Mouse (Mus musculus) spleen, postnatal 14 days (tissue): ENCODE measurements around the gene Usp10.
A peak's percentile ranks its signal among the peaks of the same experiment; 100 is the strongest.

Experiments used
- DNase-seq, 2 experiments: peaks; one replicate each; pipeline ENCODE4 v3.0.0; 2021 to 2022; ENCODE audit warnings: low spot score in 2 of 2

The Usp10 gene

GRCm38 (mm10) chr8:119915298-119915697 lies 5.1 kb downstream of the Usp10 start:
- no peak for DNase-seq

GRCm38 (mm10) chr8:119916237-119916892 lies 6.2 kb downstream of the Usp10 start:
- DNase-seq, result no peak

- DNase-seq, result no peak
Observed at GRCm38 (mm10) chr8:119917415-119917814, 7.3 kb downstream of the Usp10 start.

- no peak for DNase-seq
Observed at GRCm38 (mm10) chr8:119918155-119918567, 8.0 kb downstream of the Usp10 start.

GRCm38 (mm10) chr8:119923259-119923658 lies 13.1 kb downstream of the Usp10 start:
- no peak for DNase-seq

- DNase-seq, result no peak
Observed at GRCm38 (mm10) chr8:119925428-119925827, 15.3 kb downstream of the Usp10 start.

GRCm38 (mm10) chr8:119926474-119926873 lies 16.3 kb downstream of the Usp10 start:
- peak in 1 of 2 experiments; percentile 21 for DNase-seq

GRCm38 (mm10) chr8:119927422-119928092 lies 17.4 kb downstream of the Usp10 start:
- DNase-seq, result no peak

- no peak for DNase-seq
Observed at GRCm38 (mm10) chr8:119931317-119931716, 21.2 kb downstream of the Usp10 start.

GRCm38 (mm10) chr8:119933681-119934080 lies 23.5 kb downstream of the Usp10 start:
- DNase-seq, result no peak

GRCm38 (mm10) chr8:119935541-119935940 lies 25.4 kb downstream of the Usp10 start:
- no peak for DNase-seq

GRCm38 (mm10) chr8:119938481-119938880 lies 28.3 kb downstream of the Usp10 start:
- no peak for DNase-seq

- DNase-seq, result no peak
Observed at GRCm38 (mm10) chr8:119939336-119939735, 29.2 kb downstream of the Usp10 start.

GRCm38 (mm10) chr8:119941471-119941870 lies 31.3 kb downstream of the Usp10 start:
- DNase-seq, result no peak

GRCm38 (mm10) chr8:119943616-119944015 lies 33.5 kb downstream of the Usp10 start:
- no peak for DNase-seq

GRCm38 (mm10) chr8:119944096-119944811 lies 34.1 kb downstream of the Usp10 start:
- DNase-seq, result peak; percentile 27 to 63

GRCm38 (mm10) chr8:119946326-119946865 lies 36.2 kb downstream of the Usp10 start:
- no peak for DNase-seq

GRCm38 (mm10) chr8:119947653-119948052 lies 37.5 kb downstream of the Usp10 start:
- DNase-seq, result no peak

- no peak for DNase-seq
Observed at GRCm38 (mm10) chr8:119948340-119948739, 38.2 kb downstream of the Usp10 start.

GRCm38 (mm10) chr8:119952282-119952681 lies 42.1 kb downstream of the Usp10 start:
- no peak for DNase-seq

- no peak for DNase-seq
Observed at GRCm38 (mm10) chr8:119952747-119953146, 42.6 kb downstream of the Usp10 start.

- DNase-seq, result no peak
Observed at GRCm38 (mm10) chr8:119955333-119955732, 45.2 kb downstream of the Usp10 start.
